Mouse (Mus musculus) monocyte, adult 5-6 weeks (primary cell): ENCODE data around the gene Ror1. TPM values are rescaled to one million over a fixed set of nuclear protein-coding genes. Genes with fewer than 3 reads are reported as not detected.

Source experiments
- ATAC-seq: fragments of 153-309, 156-312 bp; replicated peaks from 2 replicates; pipeline ENCODE4 v1.8.0; 2017; ENCODE audit warnings: mild to moderate bottlenecking; ENCODE audit not compliant: low TSS enrichment, insufficient number of reproducible peaks, severe bottlenecking, poor library complexity, low FRiP score
- total RNA-seq: library from RNA; stranded (forward); fragments of 200-1000, 200-491, 200-594 nt; gene quantifications from 3 replicates; pipeline ENCODE4 v1.2.3, GENCODE M21; 2017

Gene Ror1
- total RNA-seq, 1 experiment from 2014 or later, result not detected

GRCm38 (mm10) chr4:100328361-100328970 is 232.9 kb downstream of the Ror1 start:
- no peak for ATAC-seq

- ATAC-seq, result no peak
Measured at GRCm38 (mm10) chr4:100335168-100335567, 239.6 kb downstream of the Ror1 start.

- ATAC-seq, result no peak
Measured at GRCm38 (mm10) chr4:100347791-100348190, 252.2 kb downstream of the Ror1 start.

- ATAC-seq, result no peak
Measured at GRCm38 (mm10) chr4:100350106-100350795, 254.7 kb downstream of the Ror1 start.

GRCm38 (mm10) chr4:100351797-100352290 is 256.3 kb downstream of the Ror1 start:
- ATAC-seq, result no peak

GRCm38 (mm10) chr4:100355566-100355965 is 260.0 kb downstream of the Ror1 start:
- ATAC-seq, result no peak

GRCm38 (mm10) chr4:100357881-100358589 is 262.4 kb downstream of the Ror1 start:
- no peak for ATAC-seq

- no peak for ATAC-seq
Measured at GRCm38 (mm10) chr4:100363666-100364065, 268.1 kb downstream of the Ror1 start.

- ATAC-seq, result no peak
Measured at GRCm38 (mm10) chr4:100368691-100369090, 273.1 kb downstream of the Ror1 start.

- ATAC-seq, result no peak
Measured at GRCm38 (mm10) chr4:100369541-100370174, 274.1 kb downstream of the Ror1 start.

- ATAC-seq, result no peak
Measured at GRCm38 (mm10) chr4:100372806-100373205, 277.2 kb downstream of the Ror1 start.

- ATAC-seq, result no peak
Measured at GRCm38 (mm10) chr4:100373780-100374179, 278.2 kb downstream of the Ror1 start.

GRCm38 (mm10) chr4:100375286-100375685 is 279.7 kb downstream of the Ror1 start:
- ATAC-seq, result no peak

- no peak for ATAC-seq
Measured at GRCm38 (mm10) chr4:100376163-100376562, 280.6 kb downstream of the Ror1 start.

GRCm38 (mm10) chr4:100377231-100377630 is 281.6 kb downstream of the Ror1 start:
- ATAC-seq, result no peak

GRCm38 (mm10) chr4:100377996-100378395 is 282.4 kb downstream of the Ror1 start:
- no peak for ATAC-seq

- no peak for ATAC-seq
Measured at GRCm38 (mm10) chr4:100381760-100382159, 286.2 kb downstream of the Ror1 start.

GRCm38 (mm10) chr4:100386272-100386988 is 290.8 kb downstream of the Ror1 start:
- ATAC-seq, result no peak

GRCm38 (mm10) chr4:100390436-100390835 is 294.8 kb downstream of the Ror1 start:
- no peak for ATAC-seq
